Mouse (Mus musculus): Measurements from ENCODE around the gene Alg9.
"Not testable (repeated sequence)": the region's sequence is repeated elsewhere in the genome, so short reads cannot be mapped to it uniquely, and the experiment has no call there.

Alg9 gene

DNA sequence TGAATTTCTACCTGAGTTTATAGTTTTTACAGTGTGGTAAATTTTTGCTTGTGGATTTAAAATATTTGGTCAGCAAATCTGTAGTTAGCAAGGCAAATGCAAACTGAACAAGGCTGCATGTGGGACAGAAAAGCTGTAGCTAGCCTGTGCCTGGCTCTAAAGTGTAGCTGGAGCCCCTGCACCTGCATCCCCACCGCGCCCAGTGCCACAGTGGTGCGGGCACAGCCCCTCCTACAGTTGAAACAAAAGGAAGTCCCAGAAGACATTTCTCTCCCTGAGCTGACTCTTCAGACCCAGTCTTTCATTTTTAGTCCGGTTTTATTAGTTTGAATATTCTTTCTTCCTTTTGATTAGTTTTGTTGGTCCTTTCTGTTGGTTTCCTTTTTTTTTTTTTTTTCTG is 40.8 kb downstream of the Alg9 start:
- DNase-seq (ENCODE audit: low read depth, low spot score), result no peak

DNA sequence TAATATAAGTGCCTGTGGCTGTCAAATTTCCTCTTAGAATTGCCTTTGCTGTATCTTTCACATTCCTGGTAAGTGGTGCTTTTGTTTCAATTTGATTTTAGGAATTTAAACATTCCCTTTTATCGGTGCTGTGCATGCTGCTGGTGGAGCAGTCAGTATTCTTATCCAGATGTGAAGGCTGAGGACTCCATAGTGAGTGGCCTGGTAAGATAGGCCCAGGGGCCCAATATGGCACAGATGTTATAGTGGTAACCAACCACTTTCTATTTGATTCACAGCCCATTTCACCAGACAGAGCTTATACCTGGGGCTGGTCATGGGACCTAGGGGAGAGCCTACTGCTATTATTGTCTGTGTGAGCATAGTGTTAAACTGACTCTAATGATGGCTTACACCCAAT is 41.7 kb downstream of the Alg9 start:
- no peak for DNase-seq (ENCODE audit: low read depth, low spot score)

DNA sequence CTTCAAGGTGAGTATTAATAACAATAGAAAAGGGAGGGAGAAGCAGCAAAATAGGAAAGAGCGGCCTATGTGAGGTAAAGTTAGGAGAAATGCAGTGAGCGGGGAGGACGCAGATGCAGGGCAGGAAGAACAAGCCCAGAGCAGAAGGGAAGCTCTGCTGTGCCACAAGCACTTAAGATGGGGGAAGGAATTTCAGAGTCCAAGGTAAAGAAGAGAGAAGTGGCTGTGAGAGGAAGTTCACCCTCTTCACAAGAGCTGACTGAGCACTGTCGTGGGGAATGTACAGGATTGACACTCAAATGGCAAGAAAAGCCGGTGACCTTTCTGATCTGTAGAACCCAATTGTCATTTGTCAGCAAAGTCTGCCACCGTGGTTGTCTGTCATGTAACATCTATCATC is 43.2 kb downstream of the Alg9 start:
- no peak for DNase-seq (ENCODE audit: low read depth, low spot score)

DNA sequence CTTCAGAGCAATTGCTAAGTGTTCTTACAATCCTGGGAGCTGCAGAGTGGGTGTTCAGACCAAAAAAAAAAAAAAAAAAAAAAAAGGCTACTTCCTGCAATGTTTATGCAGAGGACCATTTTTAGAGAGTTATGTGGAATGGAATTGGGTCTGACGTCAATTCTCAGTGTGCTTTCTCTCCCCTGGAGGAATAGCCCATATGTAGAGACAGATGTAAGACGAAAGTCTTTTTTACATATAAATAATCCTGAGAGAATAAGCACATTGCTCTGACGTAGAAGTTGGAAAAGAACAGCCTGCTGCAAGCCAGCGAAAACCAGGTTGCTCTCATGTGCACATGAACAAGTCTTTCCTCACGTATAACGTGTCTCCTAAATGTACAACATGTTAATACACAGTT is 44.9 kb downstream of the Alg9 start:
- no peak for DNase-seq (ENCODE audit: low read depth, low spot score)

DNA sequence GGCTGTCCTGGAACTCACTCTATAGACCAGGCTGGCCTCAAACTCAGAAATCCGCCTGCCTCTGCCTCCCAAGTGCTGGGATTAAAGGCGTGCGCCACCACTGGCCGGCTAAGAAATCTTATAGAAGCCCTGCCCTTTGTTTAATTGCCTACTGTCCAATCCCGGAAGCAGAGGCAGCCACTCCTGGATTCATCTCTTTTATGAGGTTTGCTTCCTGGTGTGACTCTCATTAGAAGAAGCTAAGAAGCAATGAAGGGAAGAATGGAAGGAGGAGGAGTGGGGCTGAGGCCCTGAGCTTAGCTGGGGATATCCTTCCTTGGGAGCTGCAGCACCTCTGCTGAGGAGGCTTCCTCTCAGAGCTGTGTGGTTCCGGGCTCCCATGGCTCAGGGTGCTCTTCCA is 46.8 kb downstream of the Alg9 start:
- no peak for DNase-seq (ENCODE audit: low read depth, low spot score)

DNA sequence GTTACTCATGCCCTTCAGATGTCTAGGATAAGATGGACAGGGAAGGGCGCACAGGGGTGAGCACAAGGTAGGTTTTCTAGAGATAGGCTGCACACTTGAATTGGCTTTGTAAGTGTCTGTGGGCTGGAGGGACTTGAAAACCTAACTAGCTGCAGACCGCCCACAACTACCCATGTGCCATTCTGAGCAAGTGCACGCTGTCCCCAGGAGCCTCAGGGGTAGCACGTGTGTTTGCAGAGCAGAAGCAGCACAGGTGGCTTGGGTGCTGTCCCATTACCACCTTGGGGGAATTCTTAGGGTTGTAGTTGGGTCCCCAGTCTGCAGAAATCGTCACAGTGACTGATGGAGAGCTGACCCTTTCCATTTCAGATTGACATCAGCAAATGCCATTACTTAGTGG is 47.4 kb downstream of the Alg9 start:
- no peak for DNase-seq (ENCODE audit: low read depth, low spot score)

DNA sequence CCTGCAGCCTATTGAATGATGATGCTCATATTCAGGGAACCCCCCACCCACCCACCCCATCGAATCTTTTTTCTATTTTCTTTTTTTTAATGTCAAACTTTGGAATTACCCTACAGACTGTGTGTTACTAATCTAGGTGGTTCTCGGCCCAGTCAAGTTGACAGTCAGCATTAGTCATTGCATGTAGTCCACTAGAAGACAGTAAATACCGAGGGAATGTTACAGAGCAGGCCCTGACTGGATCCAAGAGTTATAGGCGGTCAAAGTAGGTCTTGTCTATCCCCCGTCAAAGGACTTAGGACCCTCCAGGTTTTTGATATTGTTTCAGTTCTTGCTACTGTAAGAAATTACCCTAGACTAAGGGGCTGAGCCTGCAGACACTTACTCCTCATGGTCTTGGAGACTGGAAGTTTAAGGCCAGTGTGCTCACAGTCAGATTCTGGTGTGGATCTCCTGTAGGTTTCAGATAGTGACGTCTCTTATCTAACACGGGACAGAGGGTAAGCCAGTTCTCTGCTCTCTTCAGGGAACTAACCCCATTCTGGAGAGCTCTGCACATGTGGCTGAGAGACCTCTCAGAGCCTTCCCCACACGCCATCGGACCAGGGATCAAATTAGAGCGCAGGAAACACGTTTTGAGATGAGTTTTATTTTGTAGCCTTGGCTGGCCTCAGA is 49.1 kb downstream of the Alg9 start:
- DNase-seq (ENCODE audit: low read depth, low spot score), result no peak

DNA sequence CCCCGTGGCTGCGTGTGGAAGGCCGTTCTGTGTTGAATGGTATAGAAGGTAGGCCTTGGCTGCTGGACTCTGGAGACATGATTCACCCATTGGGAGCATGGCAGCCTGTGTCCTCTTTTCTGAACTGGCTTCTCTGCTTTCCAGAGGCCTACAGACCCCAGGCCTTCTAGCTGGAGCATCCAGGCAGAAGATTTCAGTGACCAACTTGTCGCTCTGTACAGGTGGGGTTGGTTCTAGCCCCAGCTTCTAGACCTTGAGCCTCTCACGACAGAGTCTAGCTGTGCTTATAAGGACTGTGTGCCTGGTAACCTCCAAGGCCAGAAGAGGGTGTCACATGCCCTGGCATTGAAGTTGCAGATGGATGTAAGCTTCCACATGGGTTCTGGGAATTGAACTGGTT is 56.7 kb downstream of the Alg9 start:
- no peak for DNase-seq (ENCODE audit: low read depth, low spot score)

DNA sequence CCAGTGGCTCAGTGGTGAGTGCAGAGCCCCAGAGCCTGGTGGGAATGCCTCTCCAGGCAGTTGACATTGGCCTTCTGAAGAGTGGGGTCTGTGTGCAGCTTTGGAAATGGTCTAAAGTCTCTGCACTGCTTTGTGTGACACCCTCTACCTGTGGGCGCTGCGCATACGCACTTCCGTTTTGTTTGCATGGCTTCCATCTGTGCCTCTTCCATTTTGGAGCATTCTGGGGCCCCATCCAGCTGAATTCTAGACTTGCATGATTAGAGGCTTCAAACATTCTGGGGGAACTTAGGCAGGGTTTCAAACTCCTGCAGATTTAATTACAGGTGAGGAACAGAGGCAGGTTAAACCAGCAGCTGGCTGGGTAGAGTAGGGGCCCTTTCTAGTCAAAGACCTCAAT is 57.3 kb downstream of the Alg9 start:
- no peak for DNase-seq (ENCODE audit: low read depth, low spot score)

DNA sequence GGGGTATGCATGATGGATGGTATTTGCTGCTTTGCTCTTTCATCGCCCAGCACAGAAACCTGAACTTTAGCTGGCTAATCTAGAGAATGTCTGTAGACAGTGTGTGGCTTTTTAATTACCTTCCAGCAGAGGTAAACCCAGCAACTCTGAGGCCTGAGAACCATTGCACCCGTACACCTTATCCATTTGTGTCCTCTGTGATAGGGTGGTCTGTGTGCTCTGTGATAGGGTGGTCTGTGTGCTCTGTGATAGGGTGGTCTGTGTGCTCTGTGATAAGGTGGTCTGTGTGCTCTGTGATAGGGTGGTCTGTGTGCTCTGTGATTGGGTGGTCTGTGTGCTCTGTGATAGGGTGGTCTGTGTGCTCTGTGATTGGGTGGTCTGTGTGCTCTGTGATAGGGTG is 57.8 kb downstream of the Alg9 start:
- not testable (repeated sequence) for DNase-seq (ENCODE audit: low read depth, low spot score)

DNA sequence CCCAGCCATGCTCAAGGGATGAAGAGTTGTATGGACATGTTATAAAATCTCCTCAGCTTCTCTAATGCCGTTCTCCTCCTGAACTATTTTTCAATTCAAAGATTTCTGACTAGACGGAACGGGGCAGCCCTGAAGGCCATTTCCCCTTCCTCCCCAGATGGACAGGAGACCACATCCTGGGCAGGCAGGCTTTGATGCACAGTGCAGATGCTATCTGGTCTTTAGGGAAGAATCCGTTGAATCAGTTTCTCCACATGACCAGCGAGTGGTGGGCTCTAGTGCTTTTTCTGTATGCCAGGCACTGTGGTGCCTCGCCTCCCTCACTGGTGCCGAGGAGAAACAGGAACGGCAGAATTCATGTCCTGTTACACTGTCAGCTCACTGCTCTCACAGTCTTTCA is 59.0 kb downstream of the Alg9 start:
- no peak for DNase-seq (ENCODE audit: low read depth, low spot score)

DNA sequence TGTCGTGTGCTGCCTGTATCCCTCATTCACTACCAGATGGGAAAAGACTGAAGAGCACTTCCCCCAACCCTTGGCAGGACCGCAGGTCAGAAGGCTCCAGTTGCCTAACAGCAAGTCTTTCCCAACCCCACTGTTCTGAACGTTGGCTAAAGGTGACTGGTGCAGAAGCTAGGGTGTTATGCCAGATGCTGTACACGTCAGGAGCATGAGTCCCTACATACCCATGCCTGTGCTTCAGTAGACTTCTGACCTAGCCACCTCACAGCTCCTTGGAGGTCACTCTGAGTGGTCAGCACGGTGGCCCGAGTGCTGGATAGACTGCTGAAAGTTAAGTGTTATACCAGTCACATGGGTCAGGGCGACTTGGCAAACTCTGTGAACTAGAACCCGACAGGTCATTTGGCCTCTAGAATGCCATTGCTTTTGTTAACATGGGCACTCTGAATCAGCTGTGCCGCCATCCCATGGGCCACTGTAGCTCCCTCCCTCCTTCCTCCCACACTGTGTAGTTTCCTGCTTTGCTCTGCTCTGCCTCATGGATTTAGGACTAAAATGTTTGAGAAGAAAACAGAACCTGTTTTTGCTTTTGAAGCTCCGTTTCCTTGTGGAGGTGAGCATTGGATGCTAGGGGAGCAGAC is 60.4 kb downstream of the Alg9 start:
- no peak for DNase-seq (ENCODE audit: low read depth, low spot score)

DNA sequence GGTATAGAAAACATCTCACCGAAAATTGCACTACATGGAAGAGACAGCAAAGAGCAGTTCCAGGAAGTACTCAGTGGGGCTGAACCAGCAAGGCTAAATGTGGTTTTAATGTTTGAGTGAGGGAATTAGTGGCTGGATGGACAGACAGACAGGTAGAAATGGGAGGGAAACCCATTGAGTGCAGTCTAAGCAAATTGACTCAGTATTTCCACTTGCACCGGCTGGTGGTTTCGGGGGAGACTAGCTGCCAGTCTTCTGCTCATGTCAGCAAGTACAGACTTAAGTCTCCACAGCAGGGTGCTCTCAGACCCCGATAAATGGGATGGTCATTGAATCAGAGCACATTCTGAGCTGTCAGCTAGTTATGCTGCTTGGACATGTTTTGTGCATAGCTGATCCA is 61.3 kb downstream of the Alg9 start:
- DNase-seq (ENCODE audit: low read depth, low spot score), result no peak

DNA sequence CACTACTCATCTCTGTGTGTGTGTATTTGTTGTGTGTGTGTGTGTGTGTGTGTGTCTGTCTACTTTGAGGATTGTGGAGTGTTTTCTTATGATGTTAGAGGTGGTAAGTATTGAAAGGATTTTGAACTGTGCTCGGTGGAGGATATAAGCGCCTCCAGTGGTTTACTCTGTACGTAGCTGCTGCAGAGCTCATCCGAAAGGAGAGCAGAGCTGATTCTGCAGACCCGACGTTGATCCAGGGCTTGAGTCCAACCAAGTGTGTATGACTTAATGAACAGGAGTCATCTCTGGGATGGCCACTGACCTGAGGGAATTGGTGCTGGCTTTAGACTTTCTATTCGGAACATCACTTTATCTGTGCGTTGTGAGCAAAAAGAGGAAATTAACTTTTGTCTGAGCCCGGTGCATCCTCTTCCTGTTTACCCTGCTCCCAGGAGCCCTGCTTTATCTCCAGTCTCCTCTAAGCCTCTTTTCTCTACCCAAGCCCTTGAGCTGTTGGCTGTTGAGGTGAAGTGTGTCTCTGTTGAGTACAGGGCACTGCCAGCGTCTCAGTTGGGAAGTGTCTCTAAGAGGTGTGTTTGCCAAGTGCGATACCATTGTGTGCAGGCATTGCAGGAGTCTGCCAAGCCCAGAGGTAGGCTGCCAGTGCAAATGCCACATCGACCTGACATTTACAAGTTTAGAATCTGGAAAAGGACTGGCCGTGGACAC is 66.4 kb downstream of the Alg9 start:
- no peak for DNase-seq (ENCODE audit: low read depth, low spot score)

DNA sequence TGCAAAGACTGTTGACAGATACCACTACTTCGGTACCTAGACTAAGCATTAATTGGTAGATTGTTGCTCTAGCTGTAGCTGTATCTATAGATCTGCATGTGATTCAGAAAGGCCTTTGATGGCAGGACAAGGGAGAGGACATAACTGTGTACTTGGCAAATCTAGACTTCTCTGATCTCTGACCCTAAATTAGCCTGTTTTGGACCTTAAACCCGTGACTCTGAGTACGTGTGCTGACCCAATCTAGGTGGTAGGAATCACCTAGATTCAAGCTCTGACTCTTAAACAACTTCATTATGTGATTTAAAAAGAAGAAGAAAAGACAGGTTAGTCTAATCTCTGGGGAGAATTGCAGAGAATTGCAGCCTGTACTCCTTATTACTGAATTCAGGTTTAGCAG is 70.3 kb downstream of the Alg9 start, which contains the start of gene Ppp2r1b:
Ppp2r1b (plus strand) TSS at position 221 of the 400 bp plus-strand sequence.
- DNase-seq (ENCODE audit: low read depth, low spot score), result no peak

DNA sequence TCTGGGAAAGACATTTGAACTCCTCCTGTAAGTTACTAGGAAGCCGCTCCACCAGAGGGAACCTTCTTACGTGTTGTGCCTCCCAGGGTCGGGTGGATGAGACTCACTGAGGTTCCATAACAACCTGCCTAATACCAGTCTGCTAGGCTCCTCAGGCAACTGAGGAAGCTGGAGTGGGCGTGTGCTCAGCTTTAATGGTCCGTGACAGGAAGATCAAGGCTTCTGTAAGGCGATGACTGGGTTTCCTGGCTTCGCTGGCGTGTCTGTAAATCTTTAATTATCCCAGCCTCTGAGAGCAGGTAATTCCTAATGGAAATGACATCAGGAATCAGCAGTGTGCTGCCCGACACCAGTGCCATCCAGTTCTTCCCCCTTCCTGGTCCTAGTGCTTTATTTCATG is 70.7 kb downstream of the Alg9 start:
- no peak for DNase-seq (ENCODE audit: low read depth, low spot score)

DNA sequence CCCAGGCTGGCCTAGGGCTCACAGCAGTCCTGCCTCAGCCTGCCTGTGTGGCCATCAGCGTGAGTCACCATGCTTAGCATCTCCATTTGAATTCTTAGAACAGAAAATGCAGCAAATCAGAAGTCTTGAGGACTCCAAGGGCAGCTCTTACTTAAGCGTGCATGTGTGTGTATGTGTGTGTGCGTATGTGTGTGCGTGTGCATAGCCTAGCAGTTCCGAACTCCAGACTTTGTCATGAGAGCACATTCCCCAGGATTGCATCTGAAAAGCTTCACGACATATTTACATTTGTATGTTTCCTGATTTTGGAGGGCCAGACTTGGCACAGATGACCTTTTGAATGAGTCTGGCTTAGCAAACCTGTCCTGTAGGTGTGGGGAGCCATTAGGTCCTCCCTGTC is 72.3 kb downstream of the Alg9 start:
- DNase-seq (ENCODE audit: low read depth, low spot score), result no peak

DNA sequence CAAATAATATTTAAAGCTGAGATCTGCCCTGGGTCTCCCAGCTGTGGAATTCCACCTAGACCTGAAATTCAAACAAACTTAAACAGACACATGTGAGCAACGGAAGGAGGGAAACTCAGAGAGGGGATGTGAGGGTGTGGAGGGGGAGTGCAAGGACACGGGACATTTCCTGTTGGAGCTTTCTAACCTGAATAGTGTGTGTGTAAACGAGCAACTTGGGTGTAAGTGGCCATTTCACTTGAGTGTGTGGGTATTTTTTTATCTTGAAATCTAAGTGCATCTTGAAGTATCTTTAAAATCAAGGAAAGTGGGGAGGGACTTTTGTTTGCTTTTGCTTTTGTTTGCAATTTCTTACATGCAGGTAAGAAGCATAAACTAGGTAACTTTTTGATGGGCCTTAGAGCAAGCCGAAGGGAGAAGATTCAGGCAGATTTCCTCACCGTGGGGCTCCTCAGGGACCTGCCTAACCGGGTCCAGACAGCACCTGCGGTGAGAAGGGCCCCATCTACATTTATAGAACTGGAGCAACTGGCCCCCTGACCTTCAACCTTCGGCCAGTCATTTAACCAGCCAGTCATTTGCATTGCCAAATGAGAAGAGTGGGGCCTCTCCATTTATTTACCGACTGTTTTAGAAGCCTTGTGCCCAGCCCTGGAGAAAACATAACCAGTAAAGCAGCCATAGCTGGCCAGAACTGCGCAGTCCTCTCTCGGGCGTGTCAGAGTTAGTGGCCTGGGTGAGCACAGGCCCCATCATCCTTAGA is 73.0 kb downstream of the Alg9 start:
- no peak for DNase-seq (ENCODE audit: low read depth, low spot score)

DNA sequence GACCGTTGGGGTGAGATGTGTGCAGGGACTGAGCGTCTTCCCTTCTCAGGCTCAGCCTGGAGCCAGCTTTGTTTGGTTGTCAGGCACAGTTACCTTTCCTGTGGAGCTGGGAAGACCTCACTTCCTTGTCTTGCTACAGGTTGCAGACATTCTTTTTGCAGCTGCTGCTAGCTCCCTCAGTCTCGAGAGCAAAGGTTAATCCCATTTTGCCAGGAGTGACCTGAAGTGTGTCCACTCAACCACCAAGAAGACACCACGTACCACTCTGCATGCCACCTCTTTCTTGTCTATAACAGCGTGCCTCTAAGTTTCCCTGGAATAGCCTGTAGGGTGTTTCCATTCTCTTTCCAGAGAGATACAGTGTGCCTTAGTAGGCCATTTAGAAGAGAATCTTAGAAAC is 74.0 kb downstream of the Alg9 start:
- no peak for DNase-seq (ENCODE audit: low read depth, low spot score)

DNA sequence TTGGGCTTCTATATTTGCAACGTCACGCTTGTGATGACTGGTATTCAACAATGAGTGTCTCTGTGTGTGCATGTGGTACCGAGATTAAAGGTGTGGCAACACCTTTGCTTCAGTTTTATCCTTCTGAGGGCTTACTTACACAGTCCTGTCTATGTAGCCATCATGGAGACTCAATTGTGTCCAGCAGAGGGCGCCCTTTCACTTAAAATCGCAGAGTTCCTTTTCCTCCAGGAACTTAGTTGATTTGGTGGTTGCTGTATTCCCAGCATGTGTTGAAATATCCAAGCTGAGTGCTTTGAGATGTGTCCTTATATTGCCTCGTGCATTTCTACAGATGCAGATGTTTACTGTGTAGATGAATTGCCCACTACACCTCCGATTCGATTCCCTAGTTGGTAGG is 74.4 kb downstream of the Alg9 start:
- DNase-seq (ENCODE audit: low read depth, low spot score), result peak; percentile 52

DNA sequence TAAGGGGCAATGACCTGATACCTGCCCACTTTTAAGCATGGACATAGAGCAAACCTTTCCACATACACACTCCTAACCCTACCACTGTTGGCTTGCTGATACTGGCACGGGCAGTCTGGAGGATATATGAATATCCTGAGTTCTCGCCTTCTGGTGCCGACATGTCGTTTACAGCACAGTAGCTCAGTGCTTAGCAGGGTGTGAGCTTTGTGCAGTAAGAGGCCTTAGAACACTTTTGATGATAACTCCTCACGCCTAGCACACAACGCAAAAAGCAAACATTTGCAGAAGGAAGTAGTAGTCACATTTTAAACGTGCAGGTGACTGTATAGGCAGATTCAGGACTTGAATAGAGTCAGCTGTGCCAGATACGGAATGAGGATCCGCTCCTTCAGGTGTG is 74.9 kb downstream of the Alg9 start:
- no peak for DNase-seq (ENCODE audit: low read depth, low spot score)

DNA sequence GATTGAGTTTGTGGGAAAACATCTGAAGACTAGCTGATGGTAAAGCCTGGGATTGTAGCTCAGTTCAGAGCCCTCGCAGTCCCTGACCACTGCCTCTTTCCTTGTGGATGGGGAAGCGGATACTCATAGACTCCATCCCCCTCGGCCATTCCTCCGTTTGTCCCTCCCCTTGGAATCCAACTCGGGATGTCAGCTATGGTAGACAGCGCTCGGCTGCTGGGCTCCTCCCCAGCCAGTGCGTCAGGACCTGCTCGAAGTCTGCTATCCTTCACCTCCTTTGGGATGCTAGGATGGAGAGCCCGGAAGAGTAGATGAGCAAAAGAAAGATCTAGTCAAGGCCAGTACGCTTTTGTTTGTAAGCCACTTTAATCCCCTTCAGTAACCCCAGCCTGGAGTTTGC is 75.5 kb downstream of the Alg9 start:
- DNase-seq (ENCODE audit: low read depth, low spot score), result no peak
